Mouse (Mus musculus): Measurements from ENCODE around the gene Tmem248. TPM values are rescaled to one million over a fixed set of nuclear protein-coding genes. Genes with fewer than 3 reads are reported as not detected.

Gene Tmem248
- 33.6 and 34.6 TPM in 2 replicates for polyA plus RNA-seq (2015; fragmentation: Nextera tagmentation; extraction: Ambion mirVana)

DNA sequence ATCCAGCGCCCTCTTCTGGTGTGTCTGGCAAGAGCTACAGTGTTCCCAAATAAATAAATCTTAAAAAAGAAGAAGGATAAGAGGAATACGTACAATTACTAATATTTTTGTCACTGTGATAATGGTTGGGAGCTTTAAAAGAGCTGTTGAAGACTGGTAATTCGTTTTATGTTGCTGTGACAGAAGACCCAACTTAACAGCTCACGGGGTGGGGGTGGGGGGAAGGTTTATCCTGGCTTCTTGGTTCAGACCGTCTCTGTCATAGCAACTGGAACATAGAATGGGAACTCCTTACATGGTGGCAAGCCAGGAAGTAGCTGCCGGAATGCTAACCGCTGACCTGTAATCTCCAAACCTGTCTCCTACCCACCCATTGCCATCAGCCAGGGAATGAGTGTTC is at the start of gene Tmem248:
Tmem248 (plus strand) TSS at position 301 of the 400 bp plus-strand sequence.
- 85% methylated on average over 7 of the region's 7 CpGs for WGBS
- Histone ChIP-seq H3K4me3 (replicated peaks) (no peak within 1 kb of the TSS), H3K27me3 (no peaks in the 10 kb centered on the region), H3K27ac (no peak within 1 kb of the TSS), H3K9ac (no peak within 1 kb of the TSS), H3K36me3 (peaks cover 32% of the 10 kb centered on the region), H3K9me3 (replicated peaks) (no peaks in the 10 kb centered on the region), H3K4me1 (peaks cover 10% of the 10 kb centered on the region), H3K4me2 (no peak within 1 kb of the TSS)
- ATAC-seq (replicated peaks; ENCODE audit: low FRiP score): no peak

DNA sequence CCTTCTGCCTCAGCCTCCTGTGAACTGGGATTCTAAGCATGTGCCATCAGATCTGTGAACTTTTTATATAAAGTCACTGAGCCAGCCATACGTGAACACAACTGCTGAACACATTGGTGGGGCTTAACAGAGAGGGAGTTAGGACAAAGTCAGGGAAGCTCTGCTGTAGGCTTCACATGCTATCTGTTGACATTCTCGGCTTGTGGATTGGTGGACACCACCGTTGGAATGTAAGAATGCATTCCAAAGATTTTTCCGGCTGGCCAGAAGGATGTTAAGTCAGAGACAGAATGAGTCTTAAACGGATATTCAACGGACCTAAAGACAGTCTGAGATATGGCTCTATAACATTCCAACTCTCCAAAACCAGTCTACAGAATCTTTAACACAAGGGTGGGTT is 47.8 kb upstream of the Tmem248 start:
- no peak overlapping the region for H3K4me3 ChIP-seq (replicated peaks)
- no peaks in the 10 kb centered on the region for H3K27me3 ChIP-seq
- ATAC-seq (replicated peaks; ENCODE audit: low FRiP score): no peak
- H3K36me3 ChIP-seq: no peaks in the 10 kb centered on the region
- no peak overlapping the region for H3K27ac ChIP-seq
- H3K4me2 ChIP-seq: no peak overlapping the region
- H3K4me1 ChIP-seq: peaks cover 23% of the 10 kb centered on the region
- H3K9ac ChIP-seq: no peak overlapping the region
- H3K9me3 ChIP-seq (replicated peaks): no peaks in the 10 kb centered on the region
- 68% methylated on average over 6 of the region's 6 CpGs for WGBS

DNA sequence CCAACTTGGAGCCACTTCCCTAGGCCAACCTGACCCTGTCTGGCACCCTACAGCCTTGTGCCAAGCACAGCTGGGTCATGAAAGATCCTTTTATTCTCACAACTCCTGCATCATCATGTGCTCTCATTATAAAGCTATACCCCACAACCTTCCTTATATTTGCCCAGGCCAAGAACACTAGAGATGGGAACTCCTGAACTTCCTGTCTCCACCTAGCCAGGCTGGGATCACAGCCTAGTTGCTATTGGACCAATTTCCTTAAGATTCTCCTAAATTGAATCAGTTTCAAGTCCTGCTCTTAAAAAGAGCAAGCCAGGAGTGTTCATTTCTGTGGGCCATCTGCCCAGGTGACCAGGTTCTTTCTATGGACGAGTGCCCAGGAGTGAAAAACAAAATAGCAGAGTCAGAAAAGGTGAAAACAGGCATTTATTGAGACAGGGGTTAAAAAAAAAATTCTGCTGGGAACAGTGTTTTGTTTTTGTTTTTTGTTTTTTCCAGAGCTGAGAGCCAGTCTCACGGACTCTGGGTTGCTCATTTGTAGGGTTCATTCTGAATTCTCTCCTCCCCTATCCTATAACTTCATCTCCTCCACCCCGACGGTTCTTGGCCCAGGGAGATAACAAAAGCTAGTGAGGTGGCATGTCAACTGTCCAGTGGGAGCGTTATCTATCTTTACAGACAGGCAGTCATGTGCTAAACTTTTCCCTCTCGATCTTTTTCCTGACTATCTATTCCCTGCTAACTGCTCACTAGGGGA is 46.0 kb upstream of the Tmem248 start:
- H3K4me2 ChIP-seq: peak overlapping the region; percentile 70
- H3K4me1 ChIP-seq: peaks cover 32% of the 10 kb centered on the region
- ATAC-seq (replicated peaks; ENCODE audit: low FRiP score): no peak; the same call in 1 of the 2 replicates
- H3K9ac ChIP-seq: peak overlapping the region; percentile 91
- H3K27me3 ChIP-seq: no peaks in the 10 kb centered on the region
- H3K36me3 ChIP-seq: no peaks in the 10 kb centered on the region
- WGBS: 12% methylated on average over 6 of the region's 6 CpGs
- no peaks in the 10 kb centered on the region for H3K9me3 ChIP-seq (replicated peaks)
- H3K27ac ChIP-seq: peak overlapping the region; percentile 94
- peak overlapping the region; percentile 86 for H3K4me3 ChIP-seq (replicated peaks)

DNA sequence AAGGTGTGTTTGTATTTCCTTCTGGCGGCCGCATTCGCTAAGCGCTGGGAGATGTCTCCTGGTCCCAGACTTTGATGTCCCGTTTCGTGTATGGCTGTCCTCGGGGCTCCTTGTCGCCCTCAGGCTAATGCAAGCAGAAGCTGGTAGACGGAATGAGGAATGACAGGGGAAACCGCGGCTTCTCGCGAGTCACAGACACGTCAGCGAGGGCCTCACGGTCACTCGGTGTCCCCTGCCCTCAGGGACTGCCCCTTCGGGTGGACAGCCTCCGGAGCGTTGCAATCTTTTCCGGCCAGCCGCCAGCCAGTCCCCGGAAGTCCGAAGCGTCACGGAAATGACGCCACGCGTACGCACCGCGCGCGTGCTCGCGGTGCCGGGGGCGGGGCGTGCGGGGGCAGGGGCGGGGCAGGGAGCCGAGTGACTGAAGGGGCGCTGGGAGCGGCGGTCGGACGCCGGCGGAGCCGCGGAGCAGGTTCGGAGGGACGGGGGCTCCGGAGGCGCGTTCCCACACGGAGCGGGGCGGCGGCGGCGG is 45.4 kb upstream of the Tmem248 start, which contains the start of gene Rabgef1:
Rabgef1 (plus strand) TSS at position 376 of the 532 bp plus-strand sequence.
- H3K4me3 ChIP-seq (replicated peaks): peak within 1 kb of the TSS; percentile 86
- H3K27me3 ChIP-seq: no peaks in the 10 kb centered on the region
- H3K9ac ChIP-seq: peak within 1 kb of the TSS; percentile 91
- no peaks in the 10 kb centered on the region for H3K9me3 ChIP-seq (replicated peaks)
- H3K27ac ChIP-seq: peak within 1 kb of the TSS; percentile 94
- no peaks in the 10 kb centered on the region for H3K36me3 ChIP-seq
- peak; percentile 97 for ATAC-seq (replicated peaks; ENCODE audit: low FRiP score)
- peaks cover 32% of the 10 kb centered on the region for H3K4me1 ChIP-seq
- H3K4me2 ChIP-seq: peak within 1 kb of the TSS; percentile 70
- under 1% methylated on average over 39 of the region's 62 CpGs for WGBS

DNA sequence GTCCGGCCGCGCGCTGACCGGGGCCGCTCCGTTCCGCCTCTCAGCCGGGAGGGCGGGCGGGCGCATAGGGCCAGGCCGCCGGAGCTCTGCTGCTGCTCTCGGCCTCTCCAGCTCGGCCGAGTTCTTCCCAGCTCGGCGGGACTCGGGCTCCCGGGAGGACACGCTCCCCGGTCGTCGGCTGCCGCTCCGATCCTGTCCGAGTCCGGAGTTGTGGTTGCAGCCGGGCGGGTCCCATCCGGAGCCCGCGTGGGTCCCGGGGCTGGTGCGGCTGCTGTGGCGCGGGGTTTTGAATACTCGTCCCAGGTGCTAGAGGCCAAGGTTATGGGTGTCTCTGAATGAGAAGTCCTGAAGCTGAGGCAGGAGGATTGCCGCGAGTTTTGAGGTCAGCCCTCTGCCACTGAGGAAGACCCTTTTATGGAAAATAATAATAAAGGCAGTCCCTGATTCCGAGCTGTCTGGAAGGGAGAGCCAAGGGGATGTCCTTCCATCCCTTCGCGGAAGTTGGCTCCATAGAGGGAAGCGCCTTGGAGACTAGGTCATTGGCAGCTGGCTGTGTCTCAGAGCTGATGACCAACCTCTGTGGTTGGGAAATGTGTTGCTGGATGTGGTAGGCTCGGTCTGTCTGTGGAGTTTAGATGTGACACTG is 44.8 kb upstream of the Tmem248 start:
- Histone ChIP-seq H3K4me3 (replicated peaks) (peak overlapping the region; percentile 86), H3K9me3 (replicated peaks) (no peaks in the 10 kb centered on the region), H3K9ac (peak overlapping the region; percentile 91), H3K4me1 (peaks cover 32% of the 10 kb centered on the region), H3K27me3 (no peaks in the 10 kb centered on the region), H3K27ac (peak overlapping the region; percentile 94), H3K36me3 (no peaks in the 10 kb centered on the region), H3K4me2 (peak overlapping the region; percentile 70)
- under 1% methylated on average over 42 of the region's 46 CpGs for WGBS
- peak; percentile 82 for ATAC-seq (replicated peaks; ENCODE audit: low FRiP score)

- no peaks in the 10 kb centered on the region for H3K36me3 ChIP-seq
- WGBS: 89% methylated on average over 4 of the region's 4 CpGs
- H3K4me2 ChIP-seq: peak overlapping the region; percentile 70
- ATAC-seq (replicated peaks; ENCODE audit: low FRiP score): no peak
- H3K9ac ChIP-seq: peak overlapping the region; percentile 26; the same call in 1 of the 2 replicates
- H3K4me3 ChIP-seq (replicated peaks): peak overlapping the region; percentile 86
- H3K4me1 ChIP-seq: peaks cover 33% of the 10 kb centered on the region
- no peaks in the 10 kb centered on the region for H3K9me3 ChIP-seq (replicated peaks)
- no peak overlapping the region for H3K27ac ChIP-seq
- H3K27me3 ChIP-seq: no peaks in the 10 kb centered on the region
These were observed 43.9 kb upstream of the Tmem248 start for GRCm38 (mm10) chr5:130173012-130173411.

DNA sequence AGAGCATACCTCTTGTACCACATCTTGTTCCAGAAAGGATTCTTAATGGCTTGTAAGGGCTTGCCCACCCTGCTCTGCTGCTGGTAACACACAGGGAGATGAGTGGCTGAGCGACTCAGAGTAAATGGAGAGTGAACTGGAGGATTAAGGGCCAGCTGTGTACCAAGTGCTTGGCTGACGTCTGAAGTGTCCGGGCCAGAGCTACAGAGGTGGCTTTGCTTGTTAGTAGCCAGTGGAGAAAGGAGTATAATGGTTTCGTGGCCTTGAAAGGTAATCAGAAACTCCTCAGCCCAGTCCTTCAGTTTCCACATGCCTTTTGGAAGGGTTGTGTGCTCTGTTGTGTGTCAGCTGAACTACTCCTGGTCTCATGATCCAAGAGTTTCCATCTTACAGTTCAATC is 39.0 kb upstream of the Tmem248 start:
- 53% methylated on average over 4 of the region's 4 CpGs for WGBS
- Histone ChIP-seq H3K36me3 (no peaks in the 10 kb centered on the region), H3K27me3 (no peaks in the 10 kb centered on the region), H3K4me3 (replicated peaks) (no peak overlapping the region), H3K27ac (no peak overlapping the region; the same call in 1 of the 2 replicates), H3K9ac (no peak overlapping the region), H3K4me1 (peaks cover 29% of the 10 kb centered on the region), H3K9me3 (replicated peaks) (no peaks in the 10 kb centered on the region), H3K4me2 (no peak overlapping the region)
- no peak for ATAC-seq (replicated peaks; ENCODE audit: low FRiP score)

GRCm38 (mm10) chr5:130180362-130180761 is 36.5 kb upstream of the Tmem248 start:
- Histone ChIP-seq H3K9me3 (replicated peaks) (no peaks in the 10 kb centered on the region), H3K4me2 (no peak overlapping the region), H3K4me3 (replicated peaks) (no peak overlapping the region), H3K36me3 (no peaks in the 10 kb centered on the region), H3K27ac (no peak overlapping the region), H3K9ac (no peak overlapping the region), H3K4me1 (peaks cover 10% of the 10 kb centered on the region; the same call in 1 of the 2 replicates), H3K27me3 (no peaks in the 10 kb centered on the region)
- no peak for ATAC-seq (replicated peaks; ENCODE audit: low FRiP score)
- WGBS: 78% methylated on average over 7 of the region's 7 CpGs

- Histone ChIP-seq H3K4me1 (peaks cover 10% of the 10 kb centered on the region; the same call in 1 of the 2 replicates), H3K36me3 (no peaks in the 10 kb centered on the region), H3K27me3 (no peaks in the 10 kb centered on the region), H3K4me3 (replicated peaks) (no peak overlapping the region), H3K27ac (no peak overlapping the region), H3K4me2 (no peak overlapping the region), H3K9ac (no peak overlapping the region), H3K9me3 (replicated peaks) (no peaks in the 10 kb centered on the region)
- whole genome bisulfite sequencing: 61% methylated on average over 6 of the region's 6 CpGs
- no peak for ATAC-seq (replicated peaks; ENCODE audit: low FRiP score)
These were observed 34.9 kb upstream of the Tmem248 start for GRCm38 (mm10) chr5:130181740-130182540.

GRCm38 (mm10) chr5:130182541-130182821 is 34.4 kb upstream of the Tmem248 start:
- H3K27me3 ChIP-seq: no peaks in the 10 kb centered on the region
- no peaks in the 10 kb centered on the region for H3K9me3 ChIP-seq (replicated peaks)
- no peak overlapping the region for H3K4me2 ChIP-seq
- no peak overlapping the region for H3K4me3 ChIP-seq (replicated peaks)
- 73% methylated on average over 3 of the region's 3 CpGs for WGBS
- no peak for ATAC-seq (replicated peaks; ENCODE audit: low FRiP score)
- H3K9ac ChIP-seq: no peak overlapping the region
- peaks cover 2% of the 10 kb centered on the region for H3K36me3 ChIP-seq
- no peak overlapping the region for H3K27ac ChIP-seq
- H3K4me1 ChIP-seq: peaks cover 10% of the 10 kb centered on the region; the same call in 1 of the 2 replicates

- no peaks in the 10 kb centered on the region for H3K27me3 ChIP-seq
- no peak for ATAC-seq (replicated peaks; ENCODE audit: low FRiP score)
These were observed 32.6 kb upstream of the Tmem248 start for GRCm38 (mm10) chr5:130184193-130184856.

More at GRCm38 (mm10) chr5:130184193-130184856, 32.6 kb upstream of the Tmem248 start:
- WGBS: 82% methylated on average over 9 of the region's 9 CpGs
- Histone ChIP-seq H3K9ac (no peak overlapping the region), H3K4me2 (no peak overlapping the region), H3K9me3 (replicated peaks) (no peaks in the 10 kb centered on the region), H3K36me3 (peaks cover 19% of the 10 kb centered on the region), H3K4me1 (peaks cover 5% of the 10 kb centered on the region; the same call in 1 of the 2 replicates), H3K4me3 (replicated peaks) (no peak overlapping the region), H3K27ac (0 out of 2 replicates have a peak overlapping the region, but pooled peaks have one; percentile 33)

All from kidney, embryonic 15.5 days (tissue).